Mouse (Mus musculus) E14TG2a.4 (cell line): ENCODE results near the gene Lexm.

ENCODE experiments used
- CTCF ChIP-seq: conservative IDR thresholded peaks from 2 replicates; pipeline ENCODE4 v1.5.1; 2014; ENCODE audit warnings: low read length
- NANOG ChIP-seq: IDR thresholded peaks from 2 replicates; pipeline ENCODE4 v1.6.1; 2014; ENCODE audit warnings: borderline replicate concordance, low read length, mixed read lengths
- POU5F1 ChIP-seq: IDR thresholded peaks from 2 replicates; pipeline ENCODE4 v1.6.1; 2014; ENCODE audit warnings: low read length, borderline replicate concordance

GRCm38 (mm10) chr4:106548113-106548512 lies 68.9 kb downstream of the Lexm start:
- TF ChIP-seq CTCF (no peak), NANOG (no peak), POU5F1 (no peak)
